Mouse (Mus musculus) forelimb bud, embryonic 11.5 days (tissue): ENCODE data around the gene Mvb12b.
"Not testable (repeated sequence)": the region's sequence is repeated elsewhere in the genome, so short reads cannot be mapped to it uniquely, and the experiment has no call there.

ENCODE experiments used
- DNase-seq: peaks from one replicate; pipeline ENCODE4 v3.0.0-alpha.2; 2012; ENCODE audit warnings: low read depth, low spot score

Mvb12b gene

GRCm38 (mm10) chr2:33887328-33888099, at the start of gene Mvb12b:
Gene Mvb12b, minus strand, starts transcription at chr2:33887946.
- DNase-seq, result peak; percentile 38

- DNase-seq, result no peak
These were observed 48.0 kb upstream of the Mvb12b start for GRCm38 (mm10) chr2:33935756-33936155.

DNA sequence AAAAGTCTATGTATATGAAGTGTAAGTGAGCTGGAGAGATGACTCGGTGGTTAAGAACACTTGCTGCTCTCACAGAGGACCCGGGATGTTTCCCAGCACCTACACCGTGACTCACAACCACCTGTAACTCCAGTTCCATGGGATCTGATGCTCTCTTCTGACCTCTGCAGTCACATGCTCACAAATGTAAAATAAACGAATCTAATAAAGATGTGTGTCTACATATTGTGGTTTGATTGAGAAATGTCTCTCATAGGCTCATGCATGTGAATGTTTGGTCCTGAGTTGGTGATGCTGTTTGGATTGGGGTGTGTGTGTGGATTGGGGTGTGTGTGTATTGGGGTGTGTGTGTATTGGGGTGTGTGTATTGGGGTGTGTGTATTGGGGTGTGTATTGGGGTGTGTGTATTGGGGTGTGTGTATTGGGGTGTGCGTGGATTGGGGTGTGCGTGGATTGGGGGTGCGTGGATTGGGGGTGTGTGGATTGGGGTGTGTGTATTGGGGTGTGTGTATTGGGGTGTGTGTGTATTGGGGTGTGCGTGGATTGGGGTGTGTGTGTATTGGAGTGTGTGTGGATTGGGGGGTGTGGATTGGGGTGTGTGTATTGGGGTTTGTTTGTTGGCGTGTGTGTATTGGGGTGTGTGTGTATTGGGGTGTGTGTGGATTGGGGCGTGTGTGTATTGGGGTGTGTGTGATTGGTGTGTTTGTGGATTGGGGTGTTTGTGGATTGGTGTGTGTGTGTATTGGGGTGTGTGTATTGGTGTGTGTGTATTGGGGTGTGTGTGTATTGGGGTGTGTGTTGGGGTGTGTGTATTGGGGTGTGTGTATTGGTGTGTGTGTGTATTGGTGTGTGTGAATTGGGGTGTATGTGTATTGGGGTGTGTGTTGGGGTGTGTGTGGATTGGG, 46.1 kb upstream of the Mvb12b start:
- no peak for DNase-seq

DNA sequence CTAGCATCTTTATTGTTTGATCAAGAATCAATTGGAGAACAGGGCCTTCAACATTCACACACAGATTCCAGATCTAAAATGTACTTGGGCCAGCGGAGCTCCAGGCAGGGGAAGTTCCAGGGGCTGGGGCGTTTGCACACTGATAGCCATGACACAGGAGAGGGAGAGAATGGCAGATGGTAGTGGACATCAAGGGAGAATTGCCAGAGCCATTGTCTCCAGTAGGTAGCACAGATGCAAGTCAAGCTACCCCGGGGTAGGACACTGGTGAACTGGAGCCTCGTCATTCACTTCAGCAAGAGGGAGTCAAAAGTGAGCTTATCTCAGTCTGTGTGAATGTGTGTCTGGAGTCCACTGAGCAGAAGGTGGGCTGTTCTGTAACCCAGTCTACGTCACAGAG, 43.4 kb upstream of the Mvb12b start:
- DNase-seq, result no peak

DNA sequence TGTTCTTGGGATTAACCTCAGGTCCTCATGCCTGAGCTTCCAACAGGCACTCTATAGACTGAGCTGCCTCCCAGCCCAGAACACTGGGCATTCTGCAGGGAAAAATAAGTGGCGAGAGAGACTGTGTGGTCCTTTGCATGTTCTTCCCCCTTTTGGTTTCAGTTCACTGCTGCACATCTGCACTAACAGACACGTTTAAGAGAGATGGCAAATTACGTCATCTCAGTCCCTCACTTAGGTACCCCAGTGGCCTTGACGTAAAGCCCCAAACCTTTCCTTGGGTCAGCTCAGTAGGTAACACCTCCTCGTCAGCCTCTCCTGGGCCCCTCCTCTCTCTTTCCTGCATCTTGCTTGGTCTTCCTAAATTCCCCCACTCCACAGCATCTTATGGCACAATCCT, 37.5 kb upstream of the Mvb12b start:
- DNase-seq, result no peak

DNA sequence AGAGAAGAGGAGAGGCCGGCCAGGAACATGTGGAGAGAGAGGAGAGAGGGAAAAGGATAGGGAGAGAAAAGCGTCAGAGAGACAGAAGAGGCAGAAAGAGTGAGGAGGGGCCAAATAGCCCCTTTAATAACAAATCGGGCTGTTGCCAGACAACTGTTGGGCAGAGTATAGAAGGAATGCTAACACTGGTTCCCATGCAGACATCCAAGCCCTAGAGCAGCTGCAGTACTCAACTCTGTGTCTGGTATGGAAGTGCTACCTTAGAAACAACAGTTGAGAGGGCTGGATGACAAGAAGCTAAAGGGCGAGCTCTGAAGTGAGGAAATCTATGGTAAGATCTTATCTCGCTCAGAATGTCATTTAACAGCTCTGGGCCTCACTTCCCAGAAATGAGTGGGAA, 35.7 kb upstream of the Mvb12b start:
- DNase-seq, result no peak

- no peak for DNase-seq
These were observed 34.7 kb upstream of the Mvb12b start for GRCm38 (mm10) chr2:33922466-33922865.

DNA sequence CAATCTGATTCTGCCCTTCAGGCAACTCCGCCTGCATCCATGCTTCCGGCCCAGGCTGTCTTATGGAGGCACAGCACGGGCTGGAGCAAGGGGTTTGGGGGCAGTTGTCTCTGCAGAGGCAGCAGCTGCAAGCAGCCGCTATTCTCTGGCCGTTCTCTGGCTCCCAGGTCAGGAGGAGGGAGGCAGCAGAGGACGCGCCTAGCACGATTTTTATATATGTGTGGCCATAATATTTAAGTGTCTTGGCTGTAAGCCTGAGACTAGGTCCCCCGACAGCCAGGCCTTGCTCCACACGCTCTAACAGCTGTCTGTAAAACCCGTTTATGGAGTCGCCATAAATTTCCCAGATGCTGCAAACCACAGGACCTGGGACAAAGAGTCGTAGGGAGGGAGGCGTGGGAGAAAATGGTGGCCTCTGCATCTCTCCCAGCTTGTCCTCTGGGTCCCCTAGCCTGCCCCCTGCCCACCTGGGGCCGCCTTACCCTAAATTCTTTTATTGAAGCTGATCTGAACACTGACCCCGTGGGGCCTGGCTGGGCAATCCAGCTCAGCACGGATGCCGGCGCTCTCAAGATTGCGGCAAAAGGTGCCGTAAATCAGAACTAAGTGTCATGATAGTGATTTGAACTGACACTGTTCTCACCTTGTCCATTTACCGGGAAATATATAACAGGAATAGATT, 32.3 kb upstream of the Mvb12b start:
- DNase-seq, result peak; percentile 88

DNA sequence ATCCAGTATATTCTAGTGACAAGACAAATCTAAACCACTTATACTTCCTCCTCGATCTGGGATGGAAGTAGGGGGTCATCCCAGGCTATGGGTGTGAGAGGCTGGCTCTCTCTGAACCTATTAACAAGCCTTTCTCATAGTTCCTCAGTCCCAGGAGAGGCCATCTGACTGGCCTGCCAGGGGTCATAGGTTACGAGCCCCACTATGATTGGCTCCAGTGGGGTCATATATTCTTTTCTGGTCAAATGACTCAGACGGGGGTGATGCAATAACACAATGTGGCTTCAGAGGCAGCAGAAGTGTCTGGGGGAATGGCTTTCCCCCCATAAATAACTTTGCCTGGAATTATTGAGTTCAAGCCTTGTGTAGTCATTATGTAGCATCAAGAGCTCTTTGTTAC, 31.1 kb upstream of the Mvb12b start:
- DNase-seq, result no peak

DNA sequence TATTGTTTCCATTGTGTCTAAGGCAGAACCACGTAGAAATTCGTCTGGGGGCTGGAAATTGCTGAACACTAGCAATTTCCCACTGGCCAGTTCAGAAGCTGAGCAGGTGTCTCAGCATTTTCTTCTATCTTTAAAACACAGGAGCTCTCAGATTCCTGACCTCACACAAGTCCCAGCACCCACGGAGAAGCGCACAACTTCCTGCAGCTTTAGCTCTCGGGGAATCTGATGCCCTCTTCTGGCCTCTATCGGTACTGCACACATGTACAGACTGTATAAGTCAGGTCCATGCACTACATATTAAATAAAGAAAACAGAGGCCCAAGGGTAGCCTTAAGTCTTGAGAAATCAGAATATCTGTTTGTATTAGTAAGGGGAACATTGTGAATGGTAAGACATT, 30.6 kb upstream of the Mvb12b start:
- DNase-seq, result peak; percentile 63

DNA sequence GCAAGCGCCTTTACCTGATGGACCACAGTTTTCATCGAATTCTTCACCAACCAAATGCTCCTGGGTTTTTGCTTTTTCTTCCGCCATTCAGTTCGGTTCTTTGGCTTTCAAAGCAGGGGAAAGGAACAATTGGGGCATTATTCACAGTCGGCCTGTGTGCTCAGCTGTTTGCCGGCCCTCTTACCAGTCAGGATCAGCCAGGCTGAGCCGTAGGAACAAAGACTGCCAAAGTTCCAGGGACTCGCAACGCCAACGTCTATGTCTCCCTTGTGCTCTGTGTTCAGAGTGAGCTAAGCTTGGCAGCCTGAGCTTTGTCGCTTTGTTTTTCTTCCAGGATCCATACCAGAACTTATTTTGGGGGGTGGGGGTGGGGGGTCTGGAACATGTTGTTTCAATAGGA, 28.9 kb upstream of the Mvb12b start:
- DNase-seq, result no peak

DNA sequence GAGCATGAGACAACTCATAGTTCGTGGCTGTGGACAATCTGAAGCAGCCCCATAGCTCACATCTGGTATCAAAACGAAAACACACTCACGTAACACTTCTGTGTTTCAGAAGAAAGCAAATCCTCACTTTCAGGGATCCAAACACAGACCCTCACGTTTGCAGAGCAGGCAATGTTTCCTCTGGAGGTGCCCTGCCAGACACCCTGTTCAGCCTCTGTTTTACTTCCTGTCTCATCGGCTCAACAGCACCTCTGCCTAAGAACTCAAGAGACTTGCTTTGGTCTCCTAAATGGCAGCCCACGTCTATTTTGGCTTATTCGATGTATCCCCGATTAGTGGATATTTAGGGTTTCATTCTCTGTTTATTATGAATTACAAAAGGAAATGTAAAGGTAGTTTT, 27.3 kb upstream of the Mvb12b start:
- DNase-seq, result no peak

DNA sequence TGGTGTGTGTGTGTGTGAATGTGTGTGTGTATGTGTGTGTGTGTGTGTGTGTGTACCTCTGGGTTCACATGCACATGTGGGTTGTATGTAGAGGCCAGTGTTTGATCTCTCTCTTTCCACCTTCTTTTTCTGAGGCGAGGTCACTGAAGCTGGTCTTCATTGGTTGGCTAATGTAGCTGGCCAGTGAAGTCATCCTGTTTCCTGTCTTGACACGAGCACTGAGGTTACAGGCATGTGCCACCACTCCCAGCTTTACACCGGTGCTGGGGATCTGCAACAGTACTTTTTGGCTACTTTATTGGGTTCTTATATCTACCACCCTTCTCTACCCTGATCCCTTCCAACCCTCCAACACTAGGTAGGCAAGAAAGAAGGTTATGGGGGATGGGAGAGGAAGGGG, 26.6 kb upstream of the Mvb12b start:
- DNase-seq, result no peak

GRCm38 (mm10) chr2:33913598-33913997, 25.9 kb upstream of the Mvb12b start:
- not testable (repeated sequence) for DNase-seq

GRCm38 (mm10) chr2:33912741-33913140, 25.0 kb upstream of the Mvb12b start:
- DNase-seq, result no peak

- DNase-seq, result no peak
These were observed 20.6 kb upstream of the Mvb12b start for GRCm38 (mm10) chr2:33908374-33908773.

DNA sequence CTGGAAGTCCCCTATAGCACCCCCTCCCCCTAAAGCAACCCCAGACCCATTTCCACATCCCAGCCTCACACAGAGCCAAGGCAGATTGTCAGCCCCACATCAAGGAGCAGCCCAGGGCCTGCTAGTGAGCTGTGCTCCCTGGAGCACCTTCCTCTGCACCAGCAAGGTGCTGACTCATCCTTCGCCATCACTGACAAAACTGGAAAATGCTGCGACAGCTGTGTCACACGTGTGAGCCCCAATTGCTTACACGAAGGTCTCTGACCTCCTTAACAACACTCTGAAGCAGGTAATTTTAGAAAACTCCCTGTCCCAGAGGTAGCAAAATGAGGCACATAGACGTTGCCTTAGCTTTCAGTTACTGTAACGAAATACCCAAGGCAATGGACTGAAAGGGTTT, 19.4 kb upstream of the Mvb12b start:
- no peak for DNase-seq

DNA sequence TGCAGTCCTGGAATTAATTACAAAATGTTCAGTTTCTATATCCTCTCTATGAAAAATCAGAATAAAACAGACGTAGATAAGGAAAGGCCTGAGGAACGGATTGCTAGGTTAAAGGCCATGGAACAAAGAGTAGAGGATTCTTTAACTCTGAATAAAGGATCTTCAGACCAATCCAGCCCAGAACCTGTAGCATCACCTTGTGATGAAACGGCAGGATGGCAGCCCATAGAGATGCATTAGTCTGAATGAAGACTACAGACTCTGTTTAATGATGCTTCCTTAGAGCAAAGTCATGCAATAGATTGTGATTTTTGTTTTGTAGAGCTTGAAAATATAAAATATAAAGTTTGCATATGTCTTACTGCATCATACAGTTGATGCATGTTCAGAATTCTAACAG, 8.1 kb upstream of the Mvb12b start:
- no peak for DNase-seq

- no peak for DNase-seq
These were observed 5.4 kb upstream of the Mvb12b start for GRCm38 (mm10) chr2:33893151-33893550.

- no peak for DNase-seq
These were observed 4.6 kb upstream of the Mvb12b start for GRCm38 (mm10) chr2:33892354-33892753.

GRCm38 (mm10) chr2:33888100-33888385, 297 bp upstream of the Mvb12b start:
- no peak for DNase-seq
